Mouse (Mus musculus) myocyte (in vitro differentiated cells): ENCODE data around the gene Pak3.

Source experiments
- CEBPB ChIP-seq: IDR thresholded peaks from 2 replicates; pipeline ENCODE4 v1.6.1; 2011; ENCODE audit warnings: mild to moderate bottlenecking, moderate library complexity; ENCODE audit not compliant: poor library complexity, insufficient read depth, severe bottlenecking
- E2F4 ChIP-seq: IDR thresholded peaks from one replicate; pipeline ENCODE4 v1.6.1; 2011; ENCODE audit warnings: mild to moderate bottlenecking, control low read depth, moderate library complexity; ENCODE audit not compliant: insufficient read depth
- MAX ChIP-seq: IDR thresholded peaks from one replicate; pipeline ENCODE4 v1.6.1; 2011; ENCODE audit warnings: low read depth, mild to moderate bottlenecking, control low read depth
- MYOD1 ChIP-seq, 3 experiments: IDR thresholded peaks; one replicate each; pipeline ENCODE4 v1.6.1; 2011; ENCODE audit warnings: control low read depth in 2 of 3, low read depth in 2 of 3, mild to moderate bottlenecking in 2 of 3, moderate library complexity in 1 of 3; ENCODE audit not compliant: insufficient read length in 2 of 3, control insufficient read depth in 1 of 3
- MYOG ChIP-seq, 3 experiments: IDR thresholded peaks; one replicate each; pipeline ENCODE4 v1.6.1; 2011; ENCODE audit warnings: control low read depth in 2 of 3, low read depth in 2 of 3, mild to moderate bottlenecking in 2 of 3; ENCODE audit not compliant: insufficient read length in 2 of 3, control insufficient read depth in 1 of 3, insufficient read depth in 1 of 3
- POLR2A ChIP-seq: IDR thresholded peaks from one replicate; pipeline ENCODE4 v1.6.1; 2011; ENCODE audit warnings: low read depth, mild to moderate bottlenecking, control low read depth, moderate library complexity; ENCODE audit not compliant: insufficient read length
- POLR2AphosphoS2 ChIP-seq: IDR thresholded peaks from one replicate; pipeline ENCODE4 v1.6.1; 2011; ENCODE audit warnings: low read depth, control low read depth; ENCODE audit not compliant: insufficient read length
- REST ChIP-seq: IDR thresholded peaks from one replicate; pipeline ENCODE4 v1.6.1; 2011; ENCODE audit warnings: mild to moderate bottlenecking, control low read depth, moderate library complexity; ENCODE audit not compliant: insufficient read depth, insufficient read length
- SRF ChIP-seq: IDR thresholded peaks from one replicate; pipeline ENCODE4 v1.6.1; 2011; ENCODE audit warnings: low read depth; ENCODE audit not compliant: control insufficient read depth, insufficient read length
- TCF12 ChIP-seq: IDR thresholded peaks from one replicate; pipeline ENCODE4 v1.6.1; 2011; ENCODE audit warnings: mild to moderate bottlenecking, control low read depth; ENCODE audit not compliant: poor library complexity, insufficient read depth, severe bottlenecking
- TCF3 ChIP-seq: IDR thresholded peaks from one replicate; pipeline ENCODE4 v1.6.1; 2011; ENCODE audit warnings: low read depth, control low read depth; ENCODE audit not compliant: insufficient read length
- USF1 ChIP-seq: IDR thresholded peaks from one replicate; pipeline ENCODE4 v1.6.1; 2011; ENCODE audit warnings: low read depth, mild to moderate bottlenecking, control low read depth, moderate library complexity

DNA sequence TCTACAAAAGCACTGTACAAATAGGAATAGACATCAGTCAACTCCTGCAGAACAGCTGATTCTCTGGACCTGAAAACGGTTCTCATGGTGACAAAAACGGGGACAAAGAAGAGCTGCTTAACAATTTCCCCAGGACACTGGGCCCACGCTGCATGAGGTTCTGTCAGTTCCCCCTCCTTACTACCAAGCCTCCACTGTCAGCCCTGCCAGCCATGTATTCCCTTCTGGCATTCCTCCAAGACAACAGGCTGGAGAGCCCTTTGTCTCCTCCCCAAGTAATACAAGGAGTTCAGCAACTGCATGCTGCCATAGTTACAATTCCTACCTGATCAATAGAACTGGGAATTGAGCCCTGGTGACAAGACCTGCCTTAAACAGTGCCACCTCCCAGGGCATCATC is 15.2 kb downstream of the Pak3 start:
- no peak for TF ChIP-seq E2F4
- no peak for TF ChIP-seq POLR2A
- TF ChIP-seq MAX = no peak
- no peak for TF ChIP-seq POLR2AphosphoS2
- no peak for TF ChIP-seq TCF3
- no peak for TF ChIP-seq USF1
- TF ChIP-seq SRF = no peak
- TF ChIP-seq MYOG (IDR thresholded peaks at IDR 0.05; ENCODE audit: control insufficient read depth in 1 of 3, insufficient read depth in 1 of 3, insufficient read length in 2 of 3, low read depth in 2 of 3) = no peak
- no peak for TF ChIP-seq CEBPB
- TF ChIP-seq TCF12 = no peak
- TF ChIP-seq MYOD1 (IDR thresholded peaks at IDR 0.05; ENCODE audit: control insufficient read depth in 1 of 3, insufficient read length in 2 of 3, low read depth in 2 of 3) = no peak
- TF ChIP-seq REST = no peak
